Mouse (Mus musculus): ENCODE measurements around the gene Lenep. TPM values are rescaled to one million over a fixed set of nuclear protein-coding genes. Genes with fewer than 3 reads are reported as not detected.

The Lenep gene
- total and polyA plus RNA-seq, 3 experiments = not detected

GRCm38 (mm10) chr3:89359630-89360029 lies 43.0 kb downstream of the Lenep start:
- DNase-seq (ENCODE audit: extremely low read depth) = no peak
- dilution Hi-C loops (cut with MboI; ENCODE audit: extremely low pct_ligation_motif_present, extremely low pct_unique_long_range_greater_than_20kb, low sequenced_read_pairs) (no loop called here), in situ Hi-C loops (cut with MboI; ENCODE audit: low pct_ligation_motif_present, low pct_unique_long_range_greater_than_20kb, low sequenced_read_pairs) (no loop called here)
- no peaks in the 10 kb centered on the region for H3K36me3 ChIP-seq (replicated peaks in 1 of 2; ENCODE audit: control insufficient read depth in 1 of 2, insufficient read depth in 1 of 2, low read length in 1 of 2)
- no peak overlapping the region for H3K27ac ChIP-seq (ENCODE audit: insufficient read depth, low read depth)
- no peak overlapping the region for H3K4me3 ChIP-seq (replicated peaks in 1 of 3; ENCODE audit: low read depth in 2 of 3, low read length in 2 of 3, poor library complexity in 1 of 3)
- no peak overlapping the region for H3K4me2 ChIP-seq (ENCODE audit: insufficient read depth, low read depth, poor library complexity, severe bottlenecking)
- TF ChIP-seq CHD1 (IDR thresholded peaks at IDR 0.05; ENCODE audit: low read depth, low read length) (no peak), TBP (conservative IDR thresholded peaks at IDR 0.05; ENCODE audit: low read depth, low read length) (no peak), E2F4 (IDR thresholded peaks at IDR 0.05; ENCODE audit: insufficient replicate concordance, low read depth, low read length) (no peak), JUN (IDR thresholded peaks at IDR 0.05; ENCODE audit: insufficient read depth, low read depth, low read length) (no peak), ETS1 (conservative IDR thresholded peaks at IDR 0.05; ENCODE audit: low read depth, low read length) (no peak), UBTF (IDR thresholded peaks at IDR 0.05; ENCODE audit: low read depth, low read length) (no peak), PAX5 (IDR thresholded peaks at IDR 0.05; ENCODE audit: low read length) (no peak), TCF12 (IDR thresholded peaks at IDR 0.05; ENCODE audit: low read depth, low read length) (no peak)
- no peaks in the 10 kb centered on the region for H3K79me2 ChIP-seq (replicated peaks; ENCODE audit: control insufficient read depth, extremely low read depth, insufficient read depth, poor library complexity, severe bottlenecking)
- no peak overlapping the region for H3K9ac ChIP-seq (ENCODE audit: insufficient read depth, low read depth)
- H3K9me3 ChIP-seq (replicated peaks; ENCODE audit: low read length) = no peaks in the 10 kb centered on the region
- H3K4me1 ChIP-seq (ENCODE audit: control insufficient read depth in 1 of 2, insufficient read depth in 2 of 2) = peaks cover 9 to 16% of the 10 kb centered on the region in 2 experiments
- peaks cover 21% of the 10 kb centered on the region for H3K27me3 ChIP-seq (replicated peaks)

- Histone ChIP-seq H3K79me2 (replicated peaks; ENCODE audit: control insufficient read depth, extremely low read depth, insufficient read depth, poor library complexity, severe bottlenecking) (no peaks in the 10 kb centered on the region), H3K27me3 (replicated peaks) (peaks cover 18% of the 10 kb centered on the region), H3K9ac (ENCODE audit: insufficient read depth, low read depth) (0 out of 2 replicates have a peak overlapping the region, but pooled peaks have one; percentile 13), H3K4me2 (ENCODE audit: insufficient read depth, low read depth, poor library complexity, severe bottlenecking) (peak overlapping the region; percentile 31), H3K36me3 (replicated peaks in 1 of 2; ENCODE audit: control insufficient read depth in 1 of 2, insufficient read depth in 1 of 2, low read length in 1 of 2) (peaks cover 0 to 4% of the 10 kb centered on the region in 2 experiments), H3K9me3 (replicated peaks; ENCODE audit: low read length) (no peaks in the 10 kb centered on the region), H3K4me3 (replicated peaks in 1 of 3; ENCODE audit: low read depth in 2 of 3, low read length in 2 of 3, poor library complexity in 1 of 3) (no peak overlapping the region), H3K27ac (ENCODE audit: insufficient read depth, low read depth) (no peak overlapping the region), H3K4me1 (ENCODE audit: control insufficient read depth in 1 of 2, insufficient read depth in 2 of 2) (peaks cover 9 to 22% of the 10 kb centered on the region in 2 experiments)
- dilution Hi-C loops (cut with MboI; ENCODE audit: extremely low pct_ligation_motif_present, extremely low pct_unique_long_range_greater_than_20kb, low sequenced_read_pairs) = no loop called here
- DNase-seq (ENCODE audit: extremely low read depth) = no peak
- in situ Hi-C loops (cut with MboI; ENCODE audit: low pct_ligation_motif_present, low pct_unique_long_range_greater_than_20kb, low sequenced_read_pairs) = no loop called here
- TF ChIP-seq UBTF (IDR thresholded peaks at IDR 0.05; ENCODE audit: low read depth, low read length) (no peak), JUN (IDR thresholded peaks at IDR 0.05; ENCODE audit: insufficient read depth, low read depth, low read length) (no peak), BHLHE40 (IDR thresholded peaks at IDR 0.05; ENCODE audit: low read depth, low read length) (peak; percentile 81), ETS1 (conservative IDR thresholded peaks at IDR 0.05; ENCODE audit: low read depth, low read length) (no peak), ZKSCAN1 (IDR thresholded peaks at IDR 0.05; ENCODE audit: borderline replicate concordance, low read depth, low read length) (no peak)
Measured at GRCm38 (mm10) chr3:89356029-89356428, 46.6 kb downstream of the Lenep start.

- Histone ChIP-seq H3K9ac (ENCODE audit: insufficient read depth, low read depth) (0 out of 2 replicates have a peak overlapping the region, but pooled peaks have one; percentile 13), H3K4me2 (ENCODE audit: insufficient read depth, low read depth, poor library complexity, severe bottlenecking) (peak overlapping the region; percentile 31; the same call in 1 of the 2 replicates), H3K79me2 (replicated peaks; ENCODE audit: control insufficient read depth, extremely low read depth, insufficient read depth, poor library complexity, severe bottlenecking) (no peaks in the 10 kb centered on the region), H3K27me3 (replicated peaks) (peaks cover 18% of the 10 kb centered on the region), H3K9me3 (replicated peaks; ENCODE audit: low read length) (no peaks in the 10 kb centered on the region), H3K27ac (ENCODE audit: insufficient read depth, low read depth) (no peak overlapping the region), H3K36me3 (replicated peaks in 1 of 2; ENCODE audit: control insufficient read depth in 1 of 2, insufficient read depth in 1 of 2, low read length in 1 of 2) (peaks cover 0 to 4% of the 10 kb centered on the region in 2 experiments), H3K4me1 (ENCODE audit: control insufficient read depth in 1 of 2, insufficient read depth in 2 of 2) (peaks cover 12 to 25% of the 10 kb centered on the region in 2 experiments), H3K4me3 (replicated peaks in 1 of 3; ENCODE audit: low read depth in 2 of 3, low read length in 2 of 3, poor library complexity in 1 of 3) (no peak overlapping the region)
- in situ Hi-C loops (cut with MboI; ENCODE audit: low pct_ligation_motif_present, low pct_unique_long_range_greater_than_20kb, low sequenced_read_pairs) = no loop called here
- dilution Hi-C loops (cut with MboI; ENCODE audit: extremely low pct_ligation_motif_present, extremely low pct_unique_long_range_greater_than_20kb, low sequenced_read_pairs) = no loop called here
- DNase-seq (ENCODE audit: extremely low read depth) = no peak
- no peak for TF ChIP-seq ZNF384 (IDR thresholded peaks at IDR 0.05; ENCODE audit: low read depth, low read length)
- TF ChIP-seq SIN3A (IDR thresholded peaks at IDR 0.05; ENCODE audit: low read length) = no peak
- TF ChIP-seq MEF2A (IDR thresholded peaks at IDR 0.05; ENCODE audit: borderline replicate concordance, low read depth, low read length) = no peak
- TF ChIP-seq NELFE (IDR thresholded peaks at IDR 0.05; ENCODE audit: low read depth, low read length) = no peak
- no peak for TF ChIP-seq MXI1 (IDR thresholded peaks at IDR 0.05; ENCODE audit: low read depth, low read length)
- no peak for TF ChIP-seq ZMIZ1 (IDR thresholded peaks at IDR 0.05; ENCODE audit: low read depth, low read length)
- no peak for TF ChIP-seq ZC3H11A (IDR thresholded peaks at IDR 0.05; ENCODE audit: low read depth, low read length)
- TF ChIP-seq BHLHE40 (IDR thresholded peaks at IDR 0.05; ENCODE audit: low read depth, low read length) = no peak
- TF ChIP-seq EP300 (IDR thresholded peaks at IDR 0.05; ENCODE audit: low read length) = no peak
- TF ChIP-seq USF2 (conservative IDR thresholded peaks at IDR 0.05; ENCODE audit: low read depth, low read length) = no peak
- TF ChIP-seq UBTF (IDR thresholded peaks at IDR 0.05; ENCODE audit: low read depth, low read length) = no peak
- TF ChIP-seq CTCF (conservative IDR thresholded peaks at IDR 0.05 in 1 of 2, IDR thresholded peaks at IDR 0.05 in 1 of 2; ENCODE audit: low read depth in 2 of 2, low read length in 2 of 2) = no peak
- no peak for TF ChIP-seq RAD21 (IDR thresholded peaks at IDR 0.05; ENCODE audit: low read depth, low read length)
- TF ChIP-seq ZKSCAN1 (IDR thresholded peaks at IDR 0.05; ENCODE audit: borderline replicate concordance, low read depth, low read length) = no peak
- no peak for TF ChIP-seq RCOR1 (conservative IDR thresholded peaks at IDR 0.05; ENCODE audit: low read depth, low read length)
- no peak for TF ChIP-seq MAZ (IDR thresholded peaks at IDR 0.05; ENCODE audit: low read depth, low read length)
Measured at GRCm38 (mm10) chr3:89355512-89355902, 47.1 kb downstream of the Lenep start.
